Mouse (Mus musculus) spleen, adult 2 months (tissue): ENCODE measurements around the gene Lrba. TPM values are rescaled to one million over a fixed set of nuclear protein-coding genes. Genes with fewer than 3 reads are reported as not detected.

Source experiments
- DNase-seq, 2 experiments: peaks; one replicate each; pipeline versions ENCODE4 v3.0.0 to v3.0.0-alpha.2; 2012 to 2021; ENCODE audit warnings: low spot score in 2 of 2, low read depth in 1 of 2
- H3K27ac ChIP-seq: fragments of 200-500 bp; 2 replicates; pipeline ENCODE4 v1.5.1; 2012; ENCODE audit warnings: low read length, inconsistent platforms; ENCODE audit not compliant: insufficient read depth
- H3K27me3 ChIP-seq: fragments of 200-500 bp; 2 replicates; pipeline ENCODE4 v1.6.1; 2012; ENCODE audit warnings: mild to moderate bottlenecking, moderate library complexity, low read length, inconsistent platforms; ENCODE audit not compliant: control insufficient read depth, insufficient read depth
- H3K36me3 ChIP-seq: fragments of 200-500 bp; 2 replicates; pipeline ENCODE4 v1.6.1; 2012; ENCODE audit warnings: mild to moderate bottlenecking, low read length, inconsistent platforms; ENCODE audit not compliant: control insufficient read depth, insufficient read depth
- H3K4me1 ChIP-seq: fragments of 200-500 bp; 2 replicates; pipeline ENCODE4 v1.6.1; 2011; ENCODE audit warnings: inconsistent platforms; ENCODE audit not compliant: control insufficient read depth, insufficient read depth, insufficient read length
- H3K4me3 ChIP-seq: fragments of 200-500 bp; 2 replicates; pipeline ENCODE4 v1.5.1; 2011; ENCODE audit warnings: mild to moderate bottlenecking, inconsistent platforms; ENCODE audit not compliant: insufficient read depth, insufficient read length; ENCODE audit errors: extremely low read depth
- CTCF ChIP-seq: fragments of 200-500 bp; IDR thresholded peaks from 2 replicates; pipeline ENCODE4 v1.5.1; 2011; ENCODE audit warnings: mild to moderate bottlenecking, inconsistent platforms; ENCODE audit not compliant: insufficient read depth, insufficient read length, insufficient replicate concordance; ENCODE audit errors: extremely low read depth
- POLR2A ChIP-seq: fragments of 200-500 bp; IDR thresholded peaks from 2 replicates; pipeline ENCODE4 v1.6.1; 2011; ENCODE audit warnings: low read depth, low read length, inconsistent platforms
- WGBS: fragments of 180-500 bp; shearing (Covaris S2); methylation state at CpG from one replicate; pipeline ENCODE4 v1.1.7; 2018; 5-methylcytosine and 5-hydroxymethylcytosine counted together
- polyA plus RNA-seq: library from polyadenylated mRNA; depleted of rRNA; stranded (reverse); fragments of >200 nt; gene quantifications from 2 replicates; pipeline ENCODE4 v1.2.3, GENCODE M21; 2012

Lrba gene
- polyA plus RNA-seq, 1 experiment: 9.1 TPM

GRCm38 (mm10) chr3:86223634-86224313 is 706 bp upstream of the Lrba start:
- Histone ChIP-seq H3K4me1 (0 out of 2 replicates have a peak, but pooled peaks cover 2% of the 10 kb centered on the region), H3K4me3 (peak overlapping the region; percentile 100), H3K27me3 (no peaks in the 10 kb centered on the region), H3K36me3 (no peaks in the 10 kb centered on the region), H3K27ac (peak overlapping the region; percentile 99)
- DNase-seq: peak; percentile 77 to 86
- TF ChIP-seq CTCF (no peak), POLR2A (peak; percentile 12; the same call in 1 of the 2 replicates)
- WGBS: 1% methylated on average over 73 of the region's 79 CpGs

- WGBS: under 1% methylated on average over 28 of the region's 28 CpGs
- DNase-seq: no peak
- H3K27me3 ChIP-seq: no peaks in the 10 kb centered on the region
- peak overlapping the region; percentile 100 for H3K4me3 ChIP-seq
- TF ChIP-seq CTCF: no peak
- no peak for TF ChIP-seq POLR2A
- 0 out of 2 replicates have a peak, but pooled peaks cover 2% of the 10 kb centered on the region for H3K4me1 ChIP-seq
- H3K27ac ChIP-seq: peak overlapping the region; percentile 99
- no peaks in the 10 kb centered on the region; the same call in 1 of the 2 replicates for H3K36me3 ChIP-seq
Measured at GRCm38 (mm10) chr3:86224314-86224563, 241 bp upstream of the Lrba start.

- WGBS: 51% methylated on average over 1 of the region's 1 CpGs
- Histone ChIP-seq H3K27ac (no peak overlapping the region), H3K4me3 (no peak overlapping the region), H3K36me3 (no peaks in the 10 kb centered on the region; the same call in 1 of the 2 replicates), H3K27me3 (no peaks in the 10 kb centered on the region), H3K4me1 (no peaks in the 10 kb centered on the region)
- DNase-seq: no peak
- TF ChIP-seq POLR2A: no peak
- TF ChIP-seq CTCF: no peak
Measured at GRCm38 (mm10) chr3:86231532-86232086, 7.1 kb downstream of the Lrba start.

GRCm38 (mm10) chr3:86247193-86247592 is 22.7 kb downstream of the Lrba start:
- no peak for DNase-seq
- WGBS: 88% methylated on average over 8 of the region's 8 CpGs
- Histone ChIP-seq H3K27me3 (no peaks in the 10 kb centered on the region), H3K36me3 (no peaks in the 10 kb centered on the region), H3K4me3 (no peak overlapping the region), H3K4me1 (0 out of 2 replicates have a peak, but pooled peaks cover 2% of the 10 kb centered on the region), H3K27ac (no peak overlapping the region)
- no peak for TF ChIP-seq CTCF
- TF ChIP-seq POLR2A: no peak

- no peaks in the 10 kb centered on the region for H3K36me3 ChIP-seq
- DNase-seq: no peak
- no peaks in the 10 kb centered on the region for H3K27me3 ChIP-seq
- no peak overlapping the region for H3K27ac ChIP-seq
- H3K4me3 ChIP-seq: no peak overlapping the region
- TF ChIP-seq POLR2A: no peak
- no peak for TF ChIP-seq CTCF
- 73% methylated on average over 1 of the region's 1 CpGs for WGBS
- H3K4me1 ChIP-seq: 0 out of 2 replicates have a peak, but pooled peaks cover 2% of the 10 kb centered on the region
Measured at GRCm38 (mm10) chr3:86251212-86251611, 26.7 kb downstream of the Lrba start.

- DNase-seq: no peak
- TF ChIP-seq POLR2A (no peak), CTCF (no peak)
- Histone ChIP-seq H3K27me3 (no peaks in the 10 kb centered on the region), H3K4me1 (0 out of 2 replicates have a peak, but pooled peaks cover 2% of the 10 kb centered on the region), H3K27ac (no peak overlapping the region), H3K4me3 (no peak overlapping the region), H3K36me3 (no peaks in the 10 kb centered on the region)
Measured at GRCm38 (mm10) chr3:86252588-86252987, 28.1 kb downstream of the Lrba start.

- H3K4me1 ChIP-seq: 0 out of 2 replicates have a peak, but pooled peaks cover 2% of the 10 kb centered on the region
- H3K36me3 ChIP-seq: no peaks in the 10 kb centered on the region
- TF ChIP-seq CTCF: no peak
- TF ChIP-seq POLR2A: no peak
- no peak for DNase-seq
- no peaks in the 10 kb centered on the region for H3K27me3 ChIP-seq
- no peak overlapping the region for H3K4me3 ChIP-seq
- H3K27ac ChIP-seq: no peak overlapping the region
- 77% methylated on average over 3 of the region's 3 CpGs for WGBS
Measured at GRCm38 (mm10) chr3:86253071-86253470, 28.6 kb downstream of the Lrba start.
